Mouse (Mus musculus): ENCODE data around the gene Cd101.
A peak's percentile ranks its signal among the peaks of the same experiment; 100 is the strongest.

Cd101 gene

GRCm38 (mm10) chr3:101003575-101004356, 25.6 kb downstream of the Cd101 start:
- no peak for DNase-seq (ENCODE audit: low spot score)

- DNase-seq (ENCODE audit: low spot score): no peak
These were observed 29.6 kb downstream of the Cd101 start for GRCm38 (mm10) chr3:100999732-101000131.

- DNase-seq (ENCODE audit: low spot score): peak; percentile 56
These were observed 30.4 kb downstream of the Cd101 start for GRCm38 (mm10) chr3:100998904-100999340.

- no peak for DNase-seq (ENCODE audit: low spot score)
These were observed 31.4 kb downstream of the Cd101 start for GRCm38 (mm10) chr3:100997785-100998570.

- DNase-seq (ENCODE audit: low spot score): no peak
These were observed 35.1 kb downstream of the Cd101 start for GRCm38 (mm10) chr3:100994252-100994651.

GRCm38 (mm10) chr3:100993718-100994117, 35.6 kb downstream of the Cd101 start:
- no peak for DNase-seq (ENCODE audit: low spot score)

GRCm38 (mm10) chr3:100993158-100993557, 36.2 kb downstream of the Cd101 start:
- no peak for DNase-seq (ENCODE audit: low spot score)

- no peak for DNase-seq (ENCODE audit: low spot score)
These were observed 39.1 kb downstream of the Cd101 start for GRCm38 (mm10) chr3:100990231-100990630.

- DNase-seq (ENCODE audit: low spot score): no peak
These were observed 39.9 kb downstream of the Cd101 start for GRCm38 (mm10) chr3:100989417-100989816.

GRCm38 (mm10) chr3:100979290-100979689, 50.1 kb downstream of the Cd101 start:
- no peak for DNase-seq (ENCODE audit: low spot score)

- peak; percentile 19 for DNase-seq (ENCODE audit: low spot score)
These were observed 55.5 kb downstream of the Cd101 start for GRCm38 (mm10) chr3:100973906-100974305.

- DNase-seq (ENCODE audit: low spot score): peak; percentile 95
These were observed 60.0 kb downstream of the Cd101 start, which contains the start of gene Ttf2 for GRCm38 (mm10) chr3:100969176-100969917. Gene Ttf2 (minus strand): TSS chr3:100969663.

- DNase-seq (ENCODE audit: low spot score): no peak
These were observed 65.4 kb downstream of the Cd101 start for GRCm38 (mm10) chr3:100963849-100964542.

GRCm38 (mm10) chr3:100961501-100961900, 67.9 kb downstream of the Cd101 start:
- DNase-seq (ENCODE audit: low spot score): no peak

- DNase-seq (ENCODE audit: low spot score): no peak
These were observed 68.3 kb downstream of the Cd101 start for GRCm38 (mm10) chr3:100961007-100961406.

GRCm38 (mm10) chr3:100954616-100955015, 74.7 kb downstream of the Cd101 start:
- no peak for DNase-seq (ENCODE audit: low spot score)

- no peak for DNase-seq (ENCODE audit: low spot score)
These were observed 77.8 kb downstream of the Cd101 start for GRCm38 (mm10) chr3:100951531-100951930.

GRCm38 (mm10) chr3:100947286-100947685, 82.1 kb downstream of the Cd101 start:
- DNase-seq (ENCODE audit: low spot score): no peak
